Mouse (Mus musculus): ENCODE measurements around the gene Olfr1202.

Gene Olfr1202

GRCm38 (mm10) chr2:88814196-88814595, at the start of gene Olfr1202:
Olfr1202 (plus strand) TSS chr2:88814496.
- no peak for DNase-seq (ENCODE audit: low spot score in 2 of 2)

GRCm38 (mm10) chr2:88770388-88770787, 43.9 kb upstream of the Olfr1202 start, which contains the start of gene Olfr1200:
Olfr1200 (minus strand) TSS chr2:88770488.
- DNase-seq (ENCODE audit: low spot score in 2 of 2) = no peak

GRCm38 (mm10) chr2:88792736-88793135, 21.6 kb upstream of the Olfr1202 start, which contains the start of gene Olfr1201:
Olfr1201 (plus strand) TSS chr2:88793036.
- no peak for DNase-seq (ENCODE audit: low spot score in 2 of 2)

- no peak for DNase-seq (ENCODE audit: low spot score in 2 of 2)
These were observed 15.1 kb downstream of the Olfr1202 start, which contains the start of gene Olfr1205 for GRCm38 (mm10) chr2:88829437-88829836. Olfr1205 (plus strand) TSS chr2:88829737.

GRCm38 (mm10) chr2:88838477-88838876, 24.2 kb downstream of the Olfr1202 start:
- no peak for DNase-seq (ENCODE audit: low spot score in 2 of 2)

GRCm38 (mm10) chr2:88848992-88849391, 34.7 kb downstream of the Olfr1202 start, which contains the start of gene Olfr1204:
Olfr1204 (plus strand) TSS chr2:88849292.
- DNase-seq (ENCODE audit: low spot score in 2 of 2) = no peak

- DNase-seq (ENCODE audit: low spot score in 2 of 2) = no peak
These were observed 48.6 kb downstream of the Olfr1202 start, which contains the start of gene Olfr1206 for GRCm38 (mm10) chr2:88862931-88863330. Olfr1206 (plus strand) TSS chr2:88863231.

Data from spleen, postnatal 14 days (tissue).